Mouse (Mus musculus) fibroblast of lung, adult 2 months (primary cell): ENCODE measurements around the gene Camsap2.

ENCODE experiments used
- DNase-seq: peaks from one replicate; pipeline ENCODE4 v3.0.0-alpha.2; 2011; ENCODE audit warnings: low read depth

Camsap2 gene

DNA sequence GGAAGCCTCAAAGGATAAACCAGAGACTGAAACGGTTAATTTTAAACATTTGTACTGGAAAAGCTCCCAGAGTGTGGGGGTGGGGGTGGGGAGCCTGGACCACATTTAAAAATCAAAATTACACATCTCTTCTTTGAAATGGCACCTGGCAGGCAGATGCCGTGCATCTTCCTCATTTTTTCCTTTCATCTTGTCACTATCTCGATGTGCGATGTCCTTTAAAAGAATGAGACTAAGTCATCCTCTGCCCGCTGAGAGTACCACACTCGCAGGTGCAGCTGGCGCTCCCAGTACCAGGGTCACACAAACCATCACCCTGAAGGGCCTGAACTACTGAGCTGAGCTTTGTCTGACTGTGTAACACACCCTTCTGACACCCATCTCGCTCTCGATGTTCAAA, 87.4 kb downstream of the Camsap2 start:
- no peak for DNase-seq

DNA sequence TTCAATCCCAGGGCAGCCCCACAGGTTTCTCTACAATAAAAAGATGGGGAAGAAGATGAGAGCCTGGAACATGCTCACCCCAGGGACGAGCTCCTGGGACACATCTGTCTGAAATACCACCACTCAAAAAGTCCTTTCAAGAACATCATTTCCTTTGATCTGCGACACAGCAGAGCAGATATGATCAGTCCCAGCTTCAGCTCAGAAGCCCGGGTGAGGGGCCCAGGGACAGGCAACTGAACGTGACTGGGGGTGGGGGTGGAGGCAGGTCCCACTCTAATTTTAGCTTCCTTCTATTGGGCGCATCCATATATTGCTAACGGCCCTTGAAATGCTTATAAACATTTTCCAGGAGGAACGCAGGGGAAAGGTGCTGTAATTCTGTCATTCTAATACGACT, 90.2 kb downstream of the Camsap2 start:
- no peak for DNase-seq

DNA sequence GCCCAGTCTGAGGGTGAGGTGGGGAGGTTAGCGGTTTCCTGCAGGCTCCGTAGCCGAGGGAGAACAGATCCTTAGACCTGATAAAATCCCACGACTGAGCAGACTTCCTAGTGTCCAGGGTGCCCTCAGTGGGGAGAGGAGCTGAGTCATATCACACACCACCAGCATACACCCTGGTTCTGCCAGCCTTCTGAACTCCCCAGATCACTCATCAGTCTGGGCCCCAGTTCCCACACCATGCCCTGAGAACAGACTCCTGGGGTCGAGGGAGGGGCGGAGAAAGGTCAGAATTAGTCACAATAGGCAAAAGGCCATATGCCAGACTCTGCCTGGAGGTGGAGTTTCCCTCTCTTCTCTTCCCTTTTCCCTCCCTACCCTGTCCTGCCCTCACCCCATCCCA, 90.7 kb downstream of the Camsap2 start:
- peak; percentile 69 for DNase-seq

DNA sequence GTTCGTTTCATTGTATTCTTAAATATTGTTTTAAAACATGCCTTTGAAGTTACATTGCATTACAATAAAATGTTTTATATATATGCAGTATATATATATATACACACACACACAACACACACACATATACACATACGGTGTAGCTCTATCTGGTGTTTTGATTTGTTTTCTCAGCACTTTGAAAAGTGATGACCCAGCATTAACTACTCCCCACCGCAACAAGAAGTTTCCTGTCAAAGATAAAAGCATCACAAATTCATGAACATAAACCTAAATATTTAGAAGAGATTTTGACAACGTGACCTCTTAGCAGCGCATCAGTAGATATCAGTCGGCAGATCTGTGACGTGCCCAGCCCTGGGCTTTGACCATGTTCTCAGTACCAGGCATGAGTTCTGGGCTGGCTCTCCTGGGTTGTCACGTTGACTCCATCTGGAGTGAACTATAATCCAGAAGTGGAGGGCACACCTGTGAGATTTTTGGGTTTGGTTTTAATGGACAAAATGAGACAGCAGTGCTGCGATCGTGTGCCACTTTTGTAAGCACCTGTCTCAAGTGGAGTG, 91.3 kb downstream of the Camsap2 start:
- DNase-seq = no peak

DNA sequence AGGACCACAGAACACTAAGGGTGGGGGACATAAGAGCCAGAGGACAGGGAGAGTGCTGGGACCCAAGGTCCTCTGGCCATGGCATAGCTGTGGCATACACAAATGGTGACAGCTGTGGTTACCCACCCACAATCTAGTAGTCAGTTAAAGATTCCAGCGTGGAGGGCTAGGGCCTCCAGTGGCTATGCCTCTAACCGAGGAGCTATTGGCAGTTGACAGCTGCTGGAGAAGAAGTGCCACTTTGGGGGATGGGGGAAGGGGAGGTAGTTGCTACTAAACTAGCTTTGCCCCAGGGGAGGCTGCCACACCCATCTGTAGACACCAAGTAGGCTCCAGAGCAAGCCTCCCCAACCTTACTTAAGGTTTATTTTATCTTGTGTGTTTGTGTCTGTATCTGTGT, 92.4 kb downstream of the Camsap2 start:
- DNase-seq = no peak

DNA sequence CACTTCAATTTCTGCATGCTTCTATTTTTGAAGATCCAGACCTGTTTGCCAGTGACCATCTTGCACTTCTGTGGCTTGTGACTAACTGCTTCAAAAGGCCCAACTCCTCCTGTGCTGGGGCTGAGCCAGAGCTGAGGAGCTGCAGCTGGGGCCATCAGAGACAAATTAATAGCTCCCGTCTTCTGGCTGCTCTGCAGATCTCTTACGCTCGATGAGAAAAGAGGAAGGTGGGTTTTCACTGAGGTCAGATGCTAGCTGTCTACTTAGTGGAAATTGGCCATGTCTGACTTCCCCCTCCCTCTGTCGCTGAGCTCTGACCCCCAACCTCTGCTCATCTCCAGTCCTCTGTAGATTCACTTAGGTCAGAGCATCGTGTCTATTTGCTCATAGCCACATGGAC, 96.2 kb downstream of the Camsap2 start:
- no peak for DNase-seq

DNA sequence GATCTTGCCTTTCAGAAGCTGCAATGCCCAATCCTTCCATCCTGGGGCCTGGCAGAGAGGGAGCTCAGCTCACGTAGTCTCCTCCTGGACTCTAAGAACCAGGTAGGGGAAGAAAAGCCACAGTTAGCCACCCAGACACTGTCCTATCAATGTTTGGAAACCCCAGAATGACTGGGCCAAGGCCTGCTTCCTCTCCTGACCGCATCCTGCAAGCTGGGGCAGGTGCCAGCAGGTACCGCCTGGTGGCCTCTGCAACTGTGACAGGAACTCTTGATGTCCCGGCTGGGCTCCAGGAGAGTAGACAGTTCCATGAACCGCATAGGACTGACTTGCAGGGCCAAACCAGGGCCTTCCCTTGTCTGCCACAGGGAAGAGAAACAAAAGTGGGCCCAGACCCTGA, 98.5 kb downstream of the Camsap2 start:
- DNase-seq = no peak

DNA sequence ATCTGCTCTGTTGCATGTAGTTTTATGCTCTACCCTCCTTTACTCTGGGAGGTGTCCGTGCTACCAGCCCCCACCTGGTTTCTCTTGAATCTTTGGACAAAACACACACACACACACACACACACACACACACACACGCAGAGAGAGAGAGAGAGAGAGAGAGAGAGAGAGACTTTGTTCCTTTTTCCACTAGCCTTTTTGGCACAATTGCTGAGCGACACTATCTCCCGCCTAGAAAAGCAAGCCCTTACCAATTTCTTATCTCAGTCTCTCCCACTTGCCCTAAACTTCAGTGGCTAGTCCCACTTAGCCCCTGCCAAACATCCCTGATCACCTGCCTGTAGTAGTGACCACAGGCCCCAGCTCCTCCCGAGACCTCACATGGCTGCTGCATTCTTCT, 101.4 kb downstream of the Camsap2 start:
- DNase-seq = no peak

DNA sequence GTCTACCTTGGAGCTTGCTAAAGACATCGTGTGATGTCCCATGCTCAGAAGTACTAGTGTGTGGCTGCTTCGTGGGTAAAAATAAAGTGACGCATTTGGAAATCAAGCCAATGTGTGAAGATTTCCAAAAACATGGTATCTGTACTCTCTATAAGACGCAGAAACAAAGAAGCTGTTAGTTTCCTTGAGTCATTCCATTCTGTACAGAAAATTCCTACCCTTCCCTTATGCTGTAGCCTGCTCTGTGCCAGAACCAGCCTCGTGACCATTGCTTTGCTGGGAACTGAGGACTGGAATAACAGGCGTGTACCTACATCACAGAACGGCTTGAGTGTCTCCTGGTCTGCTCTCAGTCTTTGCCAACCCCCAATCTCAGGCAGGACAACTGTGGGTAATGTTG, 104.1 kb downstream of the Camsap2 start:
- no peak for DNase-seq

DNA sequence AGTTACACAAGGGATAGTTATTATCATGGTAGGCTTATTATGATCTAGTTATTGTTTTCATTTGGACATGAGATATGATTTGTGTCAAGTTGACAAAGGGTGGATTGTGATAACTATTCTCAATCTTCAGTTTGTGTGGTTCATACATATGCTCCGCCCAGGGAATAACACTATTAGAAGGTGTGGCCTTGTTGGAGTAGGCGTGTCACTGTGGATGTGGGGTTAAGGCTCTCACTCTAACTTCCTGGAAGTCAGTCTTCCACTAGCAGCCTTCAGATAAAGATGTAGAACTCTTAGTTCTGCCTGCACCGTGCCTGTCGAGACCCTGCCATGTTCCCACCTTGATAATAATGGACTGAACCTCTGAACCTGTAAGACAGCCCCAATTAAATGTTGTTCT, 107.4 kb downstream of the Camsap2 start:
- no peak for DNase-seq

DNA sequence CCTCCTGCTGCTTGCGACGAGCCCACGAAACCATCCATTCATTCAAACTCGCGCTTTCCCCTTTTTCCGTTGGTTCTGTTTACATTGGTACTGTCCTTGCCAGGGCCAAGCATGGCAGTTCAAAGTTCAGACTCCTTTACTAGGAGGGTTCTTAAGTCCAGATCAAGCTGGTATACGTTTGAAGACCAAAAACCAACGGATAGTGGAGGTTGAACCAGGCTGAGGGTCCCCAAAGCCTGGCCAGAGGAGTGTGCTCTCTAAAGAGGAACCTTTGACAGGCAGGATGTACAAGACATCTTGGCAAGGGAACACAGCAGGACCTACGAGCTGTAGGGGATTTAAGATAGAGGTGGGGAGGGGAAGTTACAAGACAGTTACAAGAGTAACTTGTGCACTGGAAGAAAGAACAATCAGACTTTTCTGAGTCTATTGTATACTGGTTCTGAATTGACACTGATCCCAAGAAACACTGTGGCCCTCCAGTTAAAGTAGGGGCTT, 111.3 kb downstream of the Camsap2 start:
- DNase-seq = peak; percentile 18

DNA sequence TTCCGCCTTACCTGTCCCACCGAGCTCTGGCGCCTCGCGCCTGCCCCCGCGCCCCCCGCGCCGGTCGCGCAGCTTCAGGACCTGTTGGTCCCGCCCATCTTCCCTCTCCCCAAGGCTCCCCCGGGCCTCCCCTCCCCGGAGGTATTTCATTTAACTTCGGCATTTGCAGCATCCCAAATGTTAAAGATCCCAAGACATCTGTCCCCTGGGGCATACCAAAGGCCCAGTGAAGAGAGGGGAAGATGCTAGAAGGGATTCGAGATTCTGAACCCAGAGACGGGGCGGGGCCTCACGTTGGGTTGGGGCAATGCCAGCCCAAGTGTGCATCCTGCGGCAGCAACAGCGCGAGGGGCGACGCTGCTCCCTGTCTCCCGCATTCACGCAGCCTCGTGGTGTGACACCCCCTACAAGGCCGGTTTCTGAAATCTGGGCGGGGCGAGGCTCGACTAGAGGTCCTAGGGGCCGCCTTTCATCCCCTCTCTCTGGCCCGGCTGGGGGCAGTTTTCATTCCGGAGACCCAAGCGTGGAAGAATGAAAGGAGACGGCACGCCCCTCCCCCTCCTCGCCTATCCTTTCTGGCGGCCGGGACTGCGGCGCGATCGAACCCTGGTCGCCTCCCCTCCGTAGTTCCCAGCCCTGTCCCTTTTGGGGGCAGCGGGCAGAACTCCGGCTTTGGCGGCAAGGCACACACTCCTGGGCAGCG, 111.9 kb downstream of the Camsap2 start, which contains the start of gene Inava:
Inava (minus strand) TSS at position 373 of the 703 bp plus-strand sequence.
- peak; percentile 12 for DNase-seq

DNA sequence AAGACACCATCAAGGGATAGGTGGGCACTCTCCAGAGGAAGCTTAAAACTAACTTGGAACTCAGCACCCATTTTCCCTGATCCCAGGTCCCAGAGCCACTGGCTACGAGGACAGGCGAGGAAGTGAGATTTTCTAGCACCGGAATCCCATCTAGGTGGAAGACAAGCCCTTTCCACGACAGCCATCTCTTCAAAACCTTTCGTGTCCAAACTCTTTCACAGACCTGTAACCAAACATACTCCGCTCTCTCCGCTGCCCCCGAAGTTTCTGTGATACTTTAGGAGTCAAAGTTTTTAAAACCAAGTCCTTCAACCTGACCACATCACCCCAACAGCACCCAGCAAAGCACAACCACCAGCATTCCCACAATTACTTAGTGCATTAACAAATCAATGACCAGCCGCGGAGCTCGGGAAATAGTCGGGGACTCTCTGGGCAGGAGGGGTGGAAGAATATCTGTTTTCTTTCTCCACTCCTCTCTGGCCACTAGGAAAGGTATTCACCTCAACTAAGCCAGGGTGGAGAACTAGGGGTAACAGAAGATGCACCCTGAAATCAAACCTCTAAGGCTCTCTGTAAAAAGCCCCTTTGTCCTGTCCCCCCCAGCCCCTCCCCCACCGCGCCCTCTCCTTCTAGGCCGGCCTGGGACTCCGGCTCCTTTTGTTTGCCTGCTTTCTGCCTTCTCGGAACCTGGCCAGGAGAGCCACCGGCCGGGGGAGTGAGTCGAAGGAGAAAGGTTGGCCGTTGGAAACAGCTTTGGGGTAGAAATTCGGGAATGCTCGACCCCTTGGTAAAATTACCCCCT, 112.7 kb downstream of the Camsap2 start:
- DNase-seq = no peak

DNA sequence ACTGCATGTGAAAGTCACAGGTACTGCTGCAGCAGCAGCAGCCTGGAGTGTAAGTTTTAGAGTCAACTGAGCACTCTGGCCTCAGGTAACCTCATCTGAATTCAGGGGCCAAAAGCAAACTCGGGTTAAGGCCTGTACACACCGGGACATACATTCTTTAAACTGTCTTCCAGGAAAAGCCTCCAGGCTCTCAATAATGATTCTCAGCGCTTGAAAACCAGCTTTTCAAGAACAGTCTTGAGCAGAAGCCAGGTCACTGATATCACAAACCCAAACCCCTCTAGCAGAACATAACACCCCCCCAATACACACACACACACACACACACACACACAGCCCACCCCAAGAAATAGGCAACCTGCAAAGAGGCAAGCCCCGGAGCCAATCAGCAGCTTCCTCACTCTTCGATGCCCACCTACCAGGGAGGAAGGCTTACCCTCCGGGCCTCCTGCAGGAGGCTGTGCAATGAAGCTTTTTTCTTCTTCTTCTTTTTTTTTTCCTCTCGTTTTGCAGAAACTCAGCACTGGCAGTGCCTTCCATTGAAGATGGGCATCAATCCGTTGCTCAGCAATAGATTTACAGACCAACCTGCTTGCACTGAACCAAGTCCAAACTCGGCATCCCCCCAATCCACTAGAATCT, 113.5 kb downstream of the Camsap2 start:
- no peak for DNase-seq

DNA sequence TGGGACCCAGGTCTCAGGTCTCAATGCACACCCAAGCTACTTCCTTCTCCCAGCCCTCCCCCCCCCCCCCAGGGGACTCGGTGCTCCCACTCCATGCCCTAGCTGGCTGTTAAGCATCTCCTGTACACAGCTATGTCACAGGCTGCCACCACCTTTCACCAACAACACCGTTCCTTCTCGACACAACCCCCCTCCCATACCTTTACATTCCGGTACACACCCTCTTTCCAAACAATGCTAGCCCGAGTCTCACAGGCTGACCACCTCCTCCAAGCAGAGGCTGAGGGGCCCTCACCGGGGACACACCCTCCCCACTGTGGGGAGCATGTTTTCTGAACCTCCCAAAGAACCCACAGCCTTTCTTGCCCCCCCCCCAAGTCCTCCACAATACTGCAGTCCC, 114.3 kb downstream of the Camsap2 start:
- no peak for DNase-seq

DNA sequence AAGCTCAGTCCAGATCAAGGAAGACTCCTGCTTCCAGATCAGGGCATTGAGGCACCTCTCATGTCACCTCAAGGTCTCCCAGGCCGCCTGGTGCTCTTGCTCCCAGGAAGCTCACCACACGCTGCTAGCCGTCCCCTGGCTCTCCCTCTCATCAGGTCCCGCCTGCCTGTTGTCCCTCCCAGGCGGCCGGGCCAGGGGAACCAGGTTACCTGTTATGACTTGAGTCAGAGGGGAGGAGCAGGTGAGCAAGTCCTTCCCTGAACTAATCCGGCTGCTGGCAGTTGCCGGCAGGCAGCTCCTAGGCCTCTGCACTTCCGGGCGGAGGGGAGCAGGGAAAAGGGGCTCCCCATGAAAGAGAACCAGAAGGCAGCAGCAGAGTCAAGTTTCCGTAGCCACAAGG, 115.7 kb downstream of the Camsap2 start:
- no peak for DNase-seq

DNA sequence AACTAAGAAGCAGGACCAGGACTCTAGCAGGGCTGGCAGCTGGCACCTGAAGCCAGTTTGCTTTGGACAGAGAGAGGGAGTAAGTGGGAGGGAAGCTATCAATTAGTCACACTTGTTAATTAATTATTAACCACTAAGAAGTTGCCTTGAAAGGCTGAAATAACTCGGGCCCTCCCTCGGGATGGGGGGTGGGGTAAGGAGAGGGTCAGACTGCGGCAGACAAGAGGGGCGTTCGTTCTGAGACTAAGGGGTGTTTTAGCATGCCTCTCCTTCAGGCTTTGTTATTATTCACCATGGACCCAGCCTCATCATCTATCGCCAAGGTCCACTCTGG, 116.9 kb downstream of the Camsap2 start:
- DNase-seq = no peak

DNA sequence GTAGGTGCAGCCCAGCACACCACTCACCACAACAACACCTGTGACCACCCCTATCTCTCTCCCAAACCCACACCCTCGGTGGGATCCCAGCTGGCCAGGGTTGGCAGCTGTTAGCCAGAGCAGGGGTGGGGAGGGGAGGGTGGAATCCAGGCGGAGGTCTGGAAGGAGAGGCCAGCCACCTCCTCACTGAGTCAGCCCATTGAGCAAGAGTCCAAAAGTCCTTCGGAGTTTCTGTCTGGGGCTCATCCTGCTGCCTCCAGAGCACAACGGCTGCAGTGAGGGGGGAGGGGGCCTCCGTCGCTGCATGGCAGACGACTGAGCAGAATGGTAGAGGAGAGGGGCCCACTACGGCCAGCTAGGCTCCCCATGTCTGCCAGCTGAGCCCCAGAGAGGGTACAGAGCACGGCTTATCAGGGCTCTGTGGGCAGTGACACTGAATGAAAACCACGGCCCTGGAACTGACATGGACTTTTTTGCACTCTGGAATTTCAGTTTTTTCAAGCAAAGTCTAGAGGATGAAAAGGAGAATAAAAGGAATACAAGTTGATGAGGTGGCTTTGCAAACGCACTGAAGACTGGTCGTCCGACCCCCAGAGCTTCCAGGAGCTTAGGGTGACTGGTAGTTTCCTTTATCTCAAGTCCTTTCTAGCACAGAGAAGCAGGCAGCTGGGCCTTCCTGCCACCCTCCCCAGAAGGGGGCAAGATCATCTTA, 117.4 kb downstream of the Camsap2 start:
- peak; percentile 69 for DNase-seq

DNA sequence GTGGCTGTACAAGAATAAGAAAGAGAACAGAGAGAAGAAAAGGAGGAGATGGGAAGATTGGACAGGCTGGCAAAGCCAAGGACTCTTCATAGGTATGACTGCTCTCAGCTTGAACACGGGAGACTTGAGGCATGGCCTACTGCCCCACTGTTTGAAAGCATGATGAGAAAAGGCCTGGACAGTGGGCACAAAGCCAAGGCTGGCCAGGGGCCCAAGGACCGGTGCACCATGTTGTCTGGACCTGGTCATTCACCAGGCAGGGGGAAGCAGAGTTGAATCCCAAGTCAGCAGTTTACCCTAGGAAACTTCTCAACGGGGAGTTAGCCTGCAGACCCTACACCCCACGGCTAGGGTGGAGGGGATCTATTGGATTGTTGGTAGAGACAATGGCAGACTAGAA, 118.0 kb downstream of the Camsap2 start:
- peak; percentile 34 for DNase-seq

DNA sequence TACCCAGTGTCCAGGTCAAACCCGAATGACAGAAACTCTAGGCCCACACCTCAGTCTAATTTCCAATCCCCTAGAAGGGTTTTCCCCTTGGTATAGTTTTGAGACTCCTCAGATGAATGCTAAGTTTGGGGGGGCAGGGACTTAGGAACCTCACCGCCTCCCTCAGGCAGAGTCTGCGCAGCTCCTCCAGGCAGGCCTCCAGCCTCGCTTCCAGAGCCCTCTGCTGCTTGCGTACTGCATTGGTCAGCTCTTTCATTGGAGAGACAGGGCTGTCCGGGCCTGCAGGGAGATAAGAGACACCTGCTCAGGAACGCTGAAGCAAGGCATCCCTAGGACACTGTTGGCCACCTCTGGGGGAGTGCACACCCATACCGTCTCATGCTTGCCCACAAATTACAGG, 119.3 kb downstream of the Camsap2 start:
- DNase-seq = no peak

DNA sequence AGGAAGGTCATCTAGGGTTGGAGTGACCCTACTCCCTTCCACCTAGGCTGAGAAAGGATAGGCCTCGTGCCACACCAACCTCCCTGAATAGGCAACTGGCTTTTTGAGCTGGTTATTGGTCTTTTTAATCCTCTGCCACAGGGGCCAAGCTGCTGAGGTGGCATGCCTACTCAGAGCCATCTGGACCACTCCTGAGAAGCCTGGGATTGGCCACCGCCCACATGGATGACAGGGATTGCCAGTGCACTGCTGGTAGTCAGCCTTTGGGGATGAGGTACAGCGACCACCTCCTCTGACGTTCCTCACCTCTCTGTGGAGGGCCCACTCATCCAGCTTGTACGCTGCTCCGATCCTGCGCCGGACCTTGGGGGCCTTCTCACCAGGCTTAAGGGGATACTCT, 120.1 kb downstream of the Camsap2 start:
- no peak for DNase-seq

DNA sequence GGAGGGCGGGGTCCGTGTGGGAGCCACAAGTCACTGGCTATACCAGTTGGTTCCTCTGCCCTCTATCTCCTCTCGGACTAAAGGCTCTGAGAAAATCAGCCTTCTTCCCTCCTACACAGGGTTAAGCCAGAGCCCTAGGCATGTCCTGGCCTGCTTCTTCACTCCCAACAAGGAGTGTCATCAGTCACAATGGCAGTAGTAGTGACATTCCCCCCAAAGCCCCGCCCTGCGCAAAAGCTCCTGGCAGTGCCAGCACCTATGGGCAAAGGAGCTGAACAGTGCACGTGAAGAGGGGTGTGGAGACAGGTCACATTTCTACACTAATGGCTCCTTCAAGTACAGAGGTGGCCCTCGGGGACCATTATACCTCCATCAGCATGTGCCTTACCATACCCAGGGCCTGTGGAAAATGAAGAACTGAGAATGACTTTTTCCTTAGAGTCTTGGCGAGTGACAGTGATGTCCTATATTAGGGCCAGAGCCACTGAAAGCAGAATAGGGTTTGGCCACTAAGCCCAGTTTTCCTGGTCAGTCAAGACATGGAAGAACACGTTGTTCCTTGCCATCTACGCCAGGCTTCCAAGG, 122.1 kb downstream of the Camsap2 start:
- DNase-seq = no peak
